Mouse (Mus musculus): ENCODE measurements around the gene A730049H05Rik. TPM values are rescaled to one million over a fixed set of nuclear protein-coding genes. Genes with fewer than 3 reads are reported as not detected.

A730049H05Rik gene
- polyA plus RNA-seq, 1 experiment from 2014 or later = not detected

DNA sequence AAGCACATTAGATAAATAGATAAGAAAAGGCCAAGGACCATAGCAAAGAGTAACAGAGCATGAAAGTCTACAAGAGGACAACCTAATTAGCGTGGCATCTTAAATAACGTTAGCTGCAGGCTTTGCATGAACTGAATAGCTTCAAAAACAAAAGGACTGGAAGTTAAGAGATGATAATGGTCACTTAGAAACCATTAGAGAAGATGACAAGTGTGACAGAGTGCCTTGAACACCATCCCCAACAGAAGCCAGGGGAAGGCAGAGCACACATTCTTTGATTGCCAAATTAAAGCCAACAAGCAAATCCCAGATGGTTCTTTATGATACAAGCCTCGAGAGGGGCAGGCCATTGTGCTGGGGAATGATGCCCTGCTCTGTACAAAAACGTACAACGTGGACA lies 5.3 kb downstream of the A730049H05Rik start:
- H3K4me2 ChIP-seq (ENCODE audit: low read length) = no peak overlapping the region
- DNase-seq (ENCODE audit: low spot score) = no peak
- H3K36me3 ChIP-seq (ENCODE audit: control insufficient read depth, insufficient read depth, low read length) = no peaks in the 10 kb centered on the region
- H3K4me1 ChIP-seq (ENCODE audit: control insufficient read depth, insufficient read depth, low read length) = peaks cover 15% of the 10 kb centered on the region; the same call in 1 of the 2 replicates
- H3K4me3 ChIP-seq (ENCODE audit: low read depth, low read length) = no peak overlapping the region
- H3K9ac ChIP-seq (ENCODE audit: low read length) = no peak overlapping the region
- 6% methylated on average over 5 of the region's 5 CpGs for whole genome bisulfite sequencing
- no peak overlapping the region for H3K27ac ChIP-seq (ENCODE audit: low read depth, low read length)
- no peaks in the 10 kb centered on the region for H3K27me3 ChIP-seq (replicated peaks; ENCODE audit: control insufficient read depth, insufficient read depth, low read length)
- H3K9me3 ChIP-seq (replicated peaks; ENCODE audit: control insufficient read depth, low read length) = no peaks in the 10 kb centered on the region
- no peak for ATAC-seq

GRCm38 (mm10) chr6:92822006-92822405 lies 5.7 kb downstream of the A730049H05Rik start:
- no peak for ATAC-seq
- Histone ChIP-seq H3K36me3 (ENCODE audit: control insufficient read depth, insufficient read depth, low read length) (no peaks in the 10 kb centered on the region), H3K4me3 (ENCODE audit: low read depth, low read length) (no peak overlapping the region), H3K4me1 (ENCODE audit: control insufficient read depth, insufficient read depth, low read length) (peaks cover 13% of the 10 kb centered on the region; the same call in 1 of the 2 replicates), H3K27me3 (replicated peaks; ENCODE audit: control insufficient read depth, insufficient read depth, low read length) (no peaks in the 10 kb centered on the region), H3K4me2 (ENCODE audit: low read length) (no peak overlapping the region), H3K9me3 (replicated peaks; ENCODE audit: control insufficient read depth, low read length) (no peaks in the 10 kb centered on the region), H3K27ac (ENCODE audit: low read depth, low read length) (no peak overlapping the region), H3K9ac (ENCODE audit: low read length) (no peak overlapping the region)
- WGBS = 34% methylated on average over 6 of the region's 6 CpGs
- no peak for DNase-seq (ENCODE audit: low spot score)

- H3K36me3 ChIP-seq (ENCODE audit: control insufficient read depth, insufficient read depth, low read length) = no peaks in the 10 kb centered on the region
Measured at GRCm38 (mm10) chr6:92823991-92824390, 7.7 kb downstream of the A730049H05Rik start.

GRCm38 (mm10) chr6:92826561-92826960 lies 10.3 kb downstream of the A730049H05Rik start:
- no peak overlapping the region for H3K4me2 ChIP-seq (ENCODE audit: low read length)
- H3K4me1 ChIP-seq (ENCODE audit: control insufficient read depth, insufficient read depth, low read length) = 0 out of 2 replicates have a peak, but pooled peaks cover 4% of the 10 kb centered on the region
- no peak overlapping the region for H3K9ac ChIP-seq (ENCODE audit: low read length)
- no peaks in the 10 kb centered on the region for H3K27me3 ChIP-seq (replicated peaks; ENCODE audit: control insufficient read depth, insufficient read depth, low read length)
- no peaks in the 10 kb centered on the region for H3K36me3 ChIP-seq (ENCODE audit: control insufficient read depth, insufficient read depth, low read length)
- H3K9me3 ChIP-seq (replicated peaks; ENCODE audit: control insufficient read depth, low read length) = no peaks in the 10 kb centered on the region
- DNase-seq (ENCODE audit: low spot score) (no peak), ATAC-seq (no peak)
- no peak overlapping the region for H3K4me3 ChIP-seq (ENCODE audit: low read depth, low read length)
- WGBS = 88% methylated on average over 5 of the region's 5 CpGs
- no peak overlapping the region for H3K27ac ChIP-seq (ENCODE audit: low read depth, low read length)

More at GRCm38 (mm10) chr6:92823991-92824390, 7.7 kb downstream of the A730049H05Rik start:
- H3K4me1 ChIP-seq (ENCODE audit: control insufficient read depth, insufficient read depth, low read length) = 0 out of 2 replicates have a peak, but pooled peaks cover 8% of the 10 kb centered on the region
- no peak overlapping the region for H3K4me2 ChIP-seq (ENCODE audit: low read length)
- ATAC-seq (no peak), DNase-seq (ENCODE audit: low spot score) (no peak)
- H3K27me3 ChIP-seq (replicated peaks; ENCODE audit: control insufficient read depth, insufficient read depth, low read length) = no peaks in the 10 kb centered on the region
- 42% methylated on average over 7 of the region's 7 CpGs for WGBS
- no peaks in the 10 kb centered on the region for H3K9me3 ChIP-seq (replicated peaks; ENCODE audit: control insufficient read depth, low read length)
- no peak overlapping the region for H3K27ac ChIP-seq (ENCODE audit: low read depth, low read length)
- H3K9ac ChIP-seq (ENCODE audit: low read length) = no peak overlapping the region
- H3K4me3 ChIP-seq (ENCODE audit: low read depth, low read length) = no peak overlapping the region

DNA sequence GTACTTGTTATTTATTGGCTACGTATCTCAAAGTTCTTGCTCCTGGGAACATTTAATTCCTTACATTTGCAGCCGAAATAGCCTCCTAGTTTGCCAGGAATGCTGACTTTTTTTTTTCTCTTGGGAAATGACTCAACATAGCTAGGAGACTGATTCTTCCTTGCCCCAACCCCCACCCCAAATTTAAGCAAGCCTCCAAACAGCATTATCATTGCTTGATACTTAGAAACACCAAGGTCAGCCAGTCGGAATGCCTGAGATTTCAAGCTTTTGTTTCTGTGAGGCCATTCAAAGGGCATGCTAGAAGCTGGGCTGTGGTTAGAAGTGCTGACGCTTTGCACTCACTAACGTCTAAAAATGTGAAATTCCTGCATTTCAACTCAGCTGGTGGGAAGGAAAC lies 11.1 kb downstream of the A730049H05Rik start:
- 51% methylated on average over 5 of the region's 5 CpGs for WGBS
- H3K9me3 ChIP-seq (replicated peaks; ENCODE audit: control insufficient read depth, low read length) = no peaks in the 10 kb centered on the region
- H3K4me2 ChIP-seq (ENCODE audit: low read length) = no peak overlapping the region
- no peak for ATAC-seq
- no peak overlapping the region for H3K4me3 ChIP-seq (ENCODE audit: low read depth, low read length)
- no peak for DNase-seq (ENCODE audit: low spot score)
- no peaks in the 10 kb centered on the region for H3K4me1 ChIP-seq (ENCODE audit: control insufficient read depth, insufficient read depth, low read length)
- no peaks in the 10 kb centered on the region for H3K27me3 ChIP-seq (replicated peaks; ENCODE audit: control insufficient read depth, insufficient read depth, low read length)
- H3K36me3 ChIP-seq (ENCODE audit: control insufficient read depth, insufficient read depth, low read length) = no peaks in the 10 kb centered on the region
- H3K9ac ChIP-seq (ENCODE audit: low read length) = no peak overlapping the region
- H3K27ac ChIP-seq (ENCODE audit: low read depth, low read length) = no peak overlapping the region

GRCm38 (mm10) chr6:92829148-92829547 lies 12.9 kb downstream of the A730049H05Rik start:
- DNase-seq (ENCODE audit: low spot score) (no peak), ATAC-seq (no peak)
- Histone ChIP-seq H3K4me3 (ENCODE audit: low read depth, low read length) (no peak overlapping the region), H3K36me3 (ENCODE audit: control insufficient read depth, insufficient read depth, low read length) (no peaks in the 10 kb centered on the region), H3K4me1 (ENCODE audit: control insufficient read depth, insufficient read depth, low read length) (no peaks in the 10 kb centered on the region), H3K9me3 (replicated peaks; ENCODE audit: control insufficient read depth, low read length) (no peaks in the 10 kb centered on the region), H3K9ac (ENCODE audit: low read length) (no peak overlapping the region), H3K27ac (ENCODE audit: low read depth, low read length) (no peak overlapping the region), H3K27me3 (replicated peaks; ENCODE audit: control insufficient read depth, insufficient read depth, low read length) (no peaks in the 10 kb centered on the region), H3K4me2 (ENCODE audit: low read length) (no peak overlapping the region)
- 79% methylated on average over 2 of the region's 2 CpGs for WGBS

DNA sequence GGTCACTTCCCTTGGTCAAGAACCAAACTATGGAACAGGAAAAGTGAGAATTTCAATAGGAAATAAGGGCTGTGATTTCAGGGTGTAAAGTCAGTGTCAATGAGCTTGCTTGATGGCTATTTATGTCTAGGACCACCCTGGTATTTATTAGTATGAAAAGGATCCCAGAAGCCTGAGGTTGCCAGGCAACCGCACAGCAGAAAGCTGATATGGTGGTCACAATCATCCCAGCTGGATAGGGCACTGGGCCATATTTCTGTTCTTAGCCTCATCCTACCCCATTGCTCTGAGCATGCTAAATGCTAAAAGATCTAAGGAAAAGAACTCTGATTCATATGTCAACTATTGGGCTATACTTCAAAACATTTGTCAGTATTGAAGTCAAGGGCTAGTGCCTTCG lies 14.8 kb downstream of the A730049H05Rik start:
- DNase-seq (ENCODE audit: low spot score) (no peak), ATAC-seq (no peak)
- WGBS = 93% methylated on average over 2 of the region's 2 CpGs
- H3K4me2 ChIP-seq (ENCODE audit: low read length) = no peak overlapping the region
- H3K4me1 ChIP-seq (ENCODE audit: control insufficient read depth, insufficient read depth, low read length) = no peaks in the 10 kb centered on the region
- H3K9me3 ChIP-seq (replicated peaks; ENCODE audit: control insufficient read depth, low read length) = no peaks in the 10 kb centered on the region
- H3K9ac ChIP-seq (ENCODE audit: low read length) = no peak overlapping the region
- no peaks in the 10 kb centered on the region for H3K36me3 ChIP-seq (ENCODE audit: control insufficient read depth, insufficient read depth, low read length)
- no peak overlapping the region for H3K27ac ChIP-seq (ENCODE audit: low read depth, low read length)
- H3K27me3 ChIP-seq (replicated peaks; ENCODE audit: control insufficient read depth, insufficient read depth, low read length) = no peaks in the 10 kb centered on the region
- H3K4me3 ChIP-seq (ENCODE audit: low read depth, low read length) = no peak overlapping the region

DNA sequence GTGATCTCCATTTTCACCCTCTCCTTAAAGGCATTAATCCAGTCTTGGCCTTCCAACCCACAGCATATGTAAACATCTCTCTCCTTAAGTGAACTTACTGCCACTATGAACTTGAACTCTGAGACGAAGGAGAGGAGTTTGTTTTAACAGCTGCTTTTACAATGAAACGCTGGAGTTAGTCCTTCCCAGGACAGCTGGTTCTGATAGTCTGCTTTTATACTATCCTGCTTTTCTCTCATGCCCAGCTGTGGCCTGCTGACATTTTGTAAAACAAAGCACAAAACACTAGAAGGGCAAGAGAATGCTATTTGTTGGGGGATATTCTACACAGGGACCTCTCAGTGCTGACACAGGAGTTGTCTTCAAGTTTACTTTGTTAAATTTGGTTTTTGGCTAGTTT lies 25.7 kb downstream of the A730049H05Rik start:
- Histone ChIP-seq H3K4me2 (ENCODE audit: low read length) (no peak overlapping the region), H3K9me3 (replicated peaks; ENCODE audit: control insufficient read depth, low read length) (no peaks in the 10 kb centered on the region), H3K4me1 (ENCODE audit: control insufficient read depth, insufficient read depth, low read length) (0 out of 2 replicates have a peak, but pooled peaks cover 3% of the 10 kb centered on the region), H3K36me3 (ENCODE audit: control insufficient read depth, insufficient read depth, low read length) (no peaks in the 10 kb centered on the region), H3K4me3 (ENCODE audit: low read depth, low read length) (no peak overlapping the region), H3K27ac (ENCODE audit: low read depth, low read length) (no peak overlapping the region), H3K27me3 (replicated peaks; ENCODE audit: control insufficient read depth, insufficient read depth, low read length) (no peaks in the 10 kb centered on the region), H3K9ac (ENCODE audit: low read length) (no peak overlapping the region)
- WGBS = 12% methylated on average over 2 of the region's 2 CpGs
- ATAC-seq (no peak), DNase-seq (ENCODE audit: low spot score) (no peak)

DNA sequence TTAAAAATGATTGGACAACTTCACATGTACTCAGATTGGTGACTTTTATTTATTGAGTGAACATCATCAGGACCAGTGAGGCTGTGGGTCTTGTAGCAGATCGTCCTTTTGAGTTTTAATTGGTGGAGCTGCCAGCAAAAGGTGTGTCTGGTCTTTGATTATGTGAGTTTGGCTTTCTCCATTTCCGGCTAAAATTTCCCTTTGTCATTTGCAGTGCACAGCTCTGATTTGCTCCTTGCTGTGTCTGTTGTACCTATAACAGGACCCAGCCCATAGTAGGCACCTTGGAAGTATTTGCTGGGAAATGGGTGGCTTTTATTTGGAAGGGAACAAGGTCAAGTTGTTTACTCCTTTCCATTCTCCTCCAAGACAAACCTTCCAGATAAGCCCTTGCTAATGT lies 27.2 kb downstream of the A730049H05Rik start:
- H3K4me3 ChIP-seq (ENCODE audit: low read depth, low read length) = no peak overlapping the region
- no peaks in the 10 kb centered on the region for H3K9me3 ChIP-seq (replicated peaks; ENCODE audit: control insufficient read depth, low read length)
- H3K27ac ChIP-seq (ENCODE audit: low read depth, low read length) = no peak overlapping the region
- H3K36me3 ChIP-seq (ENCODE audit: control insufficient read depth, insufficient read depth, low read length) = no peaks in the 10 kb centered on the region
- 0 out of 2 replicates have a peak, but pooled peaks cover 3% of the 10 kb centered on the region for H3K4me1 ChIP-seq (ENCODE audit: control insufficient read depth, insufficient read depth, low read length)
- no peak for DNase-seq (ENCODE audit: low spot score)
- ATAC-seq = no peak
- WGBS = 87% methylated on average over 2 of the region's 2 CpGs
- no peak overlapping the region for H3K4me2 ChIP-seq (ENCODE audit: low read length)
- H3K9ac ChIP-seq (ENCODE audit: low read length) = no peak overlapping the region
- no peaks in the 10 kb centered on the region for H3K27me3 ChIP-seq (replicated peaks; ENCODE audit: control insufficient read depth, insufficient read depth, low read length)
